Mouse (Mus musculus) urinary bladder, postnatal 36 days (tissue): ENCODE data around the gene Hdac6.

Experiments used
- DNase-seq, 2 experiments: peaks; one replicate each; pipeline ENCODE4 v3.0.0; 2022; ENCODE audit warnings: low spot score in 2 of 2, mixed read lengths in 1 of 2

Gene Hdac6

DNA sequence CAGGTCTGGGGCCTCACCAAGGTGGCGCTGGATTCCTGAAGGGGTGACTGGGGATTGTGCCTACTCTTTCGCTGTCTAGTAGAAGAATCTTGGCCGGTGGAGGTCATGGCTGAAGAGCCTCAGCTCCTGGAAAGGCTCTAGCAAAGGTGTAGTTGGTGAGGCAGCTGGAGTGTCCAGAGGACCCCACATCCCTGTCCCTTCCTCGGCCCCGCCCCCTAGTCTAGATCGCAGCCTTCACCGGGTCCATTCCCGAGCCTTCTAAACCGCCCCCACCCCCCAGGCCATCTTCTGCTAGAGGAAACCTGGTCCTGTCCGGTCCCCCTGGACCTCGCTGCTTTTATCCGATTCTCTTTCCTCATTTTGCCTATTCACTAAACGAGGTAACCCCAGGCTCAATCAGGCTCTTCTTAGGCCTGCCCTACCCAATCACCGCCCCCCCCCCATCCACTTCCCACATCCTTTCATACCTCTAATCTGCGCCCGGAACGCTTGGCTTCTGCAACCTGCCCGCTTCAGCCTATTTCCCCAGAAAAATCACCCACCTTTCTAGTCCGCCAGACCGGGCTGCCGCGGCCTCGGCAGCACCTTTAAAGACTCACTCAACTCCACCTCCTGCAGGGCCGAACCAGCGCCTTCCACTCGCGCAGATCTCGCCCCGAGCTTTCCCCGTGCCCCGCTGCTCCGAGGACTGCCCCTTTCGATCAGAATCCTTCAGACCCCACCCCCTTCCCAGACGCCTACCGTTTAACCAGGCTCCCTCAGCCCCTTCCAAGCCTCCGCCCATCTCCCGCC lies at the start of gene Hdac6:
Gene Hdac6, minus strand, starts transcription at position 782 of the 792 bp plus-strand sequence.
- no peak for DNase-seq

DNA sequence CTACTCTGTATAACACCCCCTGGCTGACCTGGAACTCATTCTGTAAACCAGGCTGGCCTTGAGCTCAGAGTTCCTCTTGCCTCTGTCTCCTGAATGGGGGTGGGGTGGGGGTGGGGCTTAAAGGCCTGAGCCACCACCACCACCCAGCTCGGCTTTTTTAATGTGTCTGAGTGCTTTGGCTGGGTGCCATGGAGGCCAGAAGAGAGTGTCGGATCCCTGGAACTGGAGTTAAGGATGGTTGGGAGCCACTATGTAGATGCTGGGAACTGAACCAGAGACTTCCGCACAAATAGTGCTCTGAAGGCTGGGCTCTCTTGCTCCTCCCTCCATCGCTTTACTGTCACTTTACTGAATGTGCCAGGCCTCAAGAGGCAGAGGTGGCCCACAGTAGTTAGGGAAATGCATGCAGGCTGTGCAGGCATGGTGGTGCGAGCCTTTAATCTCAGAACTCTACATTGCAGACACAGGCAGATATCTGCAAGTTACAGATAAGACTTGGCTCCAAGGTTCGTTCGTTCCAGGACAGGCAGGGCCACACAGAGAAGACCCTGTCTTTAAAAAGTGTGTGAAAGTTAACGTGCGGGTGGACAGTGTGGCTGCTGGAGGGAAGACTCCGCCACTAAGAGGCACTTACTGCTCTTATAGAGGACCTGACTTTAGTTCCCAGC lies 45.5 kb upstream of the Hdac6 start:
- DNase-seq = no peak

DNA sequence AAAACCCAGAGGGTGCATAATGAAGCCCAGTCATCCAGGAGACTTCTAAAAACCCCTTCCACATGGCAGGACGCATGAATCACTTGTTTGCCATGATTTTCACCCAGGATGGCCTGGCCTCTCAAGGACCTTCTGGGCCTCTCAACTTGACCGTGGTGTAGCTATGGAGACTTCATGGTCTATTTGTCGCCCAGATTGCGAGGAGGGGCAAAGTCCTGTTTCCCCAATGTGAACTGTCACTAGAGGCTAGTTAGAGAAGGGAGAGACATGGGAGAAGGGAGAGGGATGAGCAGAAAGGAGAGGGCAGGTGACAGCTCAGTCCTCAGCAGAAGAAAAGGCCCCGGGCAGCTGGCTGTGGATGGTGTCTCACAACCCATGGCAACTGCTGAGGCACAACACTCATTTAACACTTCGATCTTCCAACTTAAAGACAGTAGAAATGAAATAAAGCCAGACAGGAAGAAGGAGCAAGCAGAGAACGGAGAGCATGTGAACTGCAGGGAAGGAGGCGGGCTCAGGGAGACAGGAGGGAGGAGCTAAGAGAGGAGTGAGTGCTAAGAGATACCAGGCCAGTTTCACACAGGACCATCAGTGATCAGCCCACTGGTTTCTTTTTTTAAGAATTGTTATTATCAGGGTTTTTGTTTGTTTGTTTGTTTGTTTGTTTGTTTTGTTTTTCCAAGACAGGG lies 44.8 kb upstream of the Hdac6 start:
- DNase-seq = no peak

DNA sequence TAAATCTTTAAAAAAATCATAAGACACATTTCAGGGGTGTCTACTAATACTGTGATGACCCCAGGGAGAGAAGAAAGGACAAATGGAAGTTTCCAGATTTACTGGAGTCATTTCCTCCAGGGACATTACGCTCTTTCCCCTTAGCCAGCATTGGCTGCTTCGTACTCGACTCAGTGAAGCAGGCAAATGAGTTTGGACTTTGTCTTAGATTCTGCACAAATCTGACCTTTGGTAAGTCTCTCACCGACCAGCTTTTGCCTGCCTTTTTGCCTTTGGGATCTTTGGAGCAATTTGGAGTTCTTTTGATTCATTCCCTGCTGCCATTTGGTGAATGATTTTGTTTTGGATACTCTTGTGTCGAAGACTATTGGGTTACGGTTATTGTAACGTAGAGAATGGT lies 33.7 kb upstream of the Hdac6 start:
- no peak for DNase-seq

DNA sequence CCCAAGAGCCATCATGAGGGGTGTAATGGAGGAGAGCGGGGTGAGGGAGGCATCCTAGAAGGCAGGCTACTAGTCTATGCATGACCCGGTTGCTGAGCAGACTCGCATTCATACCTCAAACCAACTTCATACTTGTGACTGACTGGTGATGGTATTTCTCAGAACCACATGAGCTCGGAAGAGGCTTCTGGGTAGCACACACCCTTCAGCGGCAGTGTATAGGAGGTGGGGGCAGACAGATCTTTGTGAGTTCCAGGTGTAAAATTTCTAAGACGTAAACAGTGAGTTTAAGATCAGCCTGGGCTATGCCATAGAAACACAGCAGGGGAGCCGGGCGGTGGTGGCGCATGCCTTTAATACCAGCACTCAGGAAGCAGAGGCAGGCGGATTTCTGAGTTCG lies 30.2 kb upstream of the Hdac6 start, which contains the start of gene Gata1:
Gene Gata1, minus strand, starts transcription at position 180 of the 400 bp plus-strand sequence.
- DNase-seq = no peak

DNA sequence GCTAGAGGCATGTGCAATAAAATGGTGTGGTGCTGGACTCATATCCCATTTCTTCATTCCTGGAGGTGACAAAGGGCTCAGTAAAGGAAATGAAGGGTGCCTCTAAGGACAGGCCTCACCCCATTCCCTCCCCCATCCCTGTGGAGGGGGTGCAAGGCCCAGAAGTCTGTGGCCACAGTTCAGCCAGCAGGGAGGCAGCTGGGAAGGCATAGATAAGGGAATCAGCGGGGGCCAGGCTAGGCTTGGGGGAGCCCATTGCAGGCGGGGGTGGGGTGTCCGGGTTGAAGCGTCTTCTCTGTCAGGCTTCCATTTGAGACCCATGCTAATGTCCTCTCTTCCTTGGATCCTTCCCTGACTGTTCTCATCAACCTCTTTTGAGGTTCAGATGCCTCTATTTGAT lies 23.6 kb upstream of the Hdac6 start:
- DNase-seq = no peak

DNA sequence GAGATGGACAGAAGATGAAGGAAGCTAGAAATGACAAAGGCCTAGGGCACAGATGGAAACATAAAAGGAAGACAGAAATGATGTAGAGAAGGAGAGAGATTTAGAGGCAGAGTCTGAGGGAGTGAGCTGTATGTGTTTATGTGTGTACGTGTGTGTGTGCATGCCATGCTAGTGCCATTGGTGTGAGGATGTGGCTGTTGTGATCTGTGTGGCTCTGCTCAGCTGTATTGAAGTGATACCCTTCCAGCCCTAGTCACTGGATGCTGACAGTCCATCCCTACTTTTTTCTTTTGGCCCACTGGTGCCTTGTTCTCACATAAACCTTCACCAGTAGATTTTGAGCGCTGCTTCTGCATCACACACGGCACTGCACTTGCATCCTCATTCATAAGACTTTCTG lies 21.2 kb upstream of the Hdac6 start:
- DNase-seq = no peak

DNA sequence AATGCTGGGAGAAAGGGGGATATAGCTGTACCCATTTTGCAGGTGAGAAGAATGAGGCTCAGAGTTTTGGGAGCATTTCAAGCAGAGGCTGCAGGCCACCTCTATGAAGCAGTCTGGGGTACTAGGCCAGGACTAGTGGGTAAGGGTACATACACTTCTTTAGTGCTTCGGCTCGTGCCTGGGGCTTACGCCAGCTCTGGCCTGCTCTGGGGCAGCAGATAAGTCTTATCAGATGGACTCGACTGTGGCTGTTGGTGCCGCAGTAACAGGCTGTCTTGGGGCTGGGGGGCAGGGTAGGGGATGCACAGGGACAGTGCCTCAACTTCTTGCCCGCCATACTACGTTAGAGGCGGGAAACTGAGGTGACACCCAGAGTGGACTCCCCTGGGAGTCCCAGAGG lies 20.5 kb upstream of the Hdac6 start:
- DNase-seq = no peak

DNA sequence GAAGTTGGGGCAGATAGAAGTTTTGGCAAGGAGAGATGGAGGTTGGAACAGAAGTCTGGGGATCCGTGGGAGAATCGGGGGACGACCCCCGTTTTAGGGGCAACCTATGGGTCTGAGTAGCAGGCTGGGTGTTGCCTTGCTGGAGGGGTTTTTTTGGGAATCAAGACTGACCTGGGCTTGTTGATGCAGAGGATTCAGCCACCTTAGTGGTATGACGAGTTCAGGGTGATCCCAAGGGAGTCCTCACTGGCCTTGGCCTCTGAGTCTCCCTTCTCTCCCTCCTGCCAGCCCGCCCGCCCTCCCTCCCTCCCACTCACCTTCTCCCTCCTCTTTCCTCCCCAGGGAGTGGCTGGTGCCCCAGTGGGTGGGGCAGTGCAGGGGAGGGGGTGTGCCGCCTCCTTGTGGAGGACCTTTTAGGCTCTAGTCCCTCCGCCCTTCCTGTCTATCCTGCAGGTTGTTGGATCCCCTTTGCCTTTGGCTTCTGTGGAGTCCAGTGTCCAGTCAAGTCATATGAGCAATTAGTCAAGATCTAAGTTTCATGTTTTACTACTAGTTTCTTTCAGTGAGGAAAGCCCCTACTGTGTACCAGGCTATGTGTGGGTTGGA lies 20.0 kb upstream of the Hdac6 start:
- no peak for DNase-seq

DNA sequence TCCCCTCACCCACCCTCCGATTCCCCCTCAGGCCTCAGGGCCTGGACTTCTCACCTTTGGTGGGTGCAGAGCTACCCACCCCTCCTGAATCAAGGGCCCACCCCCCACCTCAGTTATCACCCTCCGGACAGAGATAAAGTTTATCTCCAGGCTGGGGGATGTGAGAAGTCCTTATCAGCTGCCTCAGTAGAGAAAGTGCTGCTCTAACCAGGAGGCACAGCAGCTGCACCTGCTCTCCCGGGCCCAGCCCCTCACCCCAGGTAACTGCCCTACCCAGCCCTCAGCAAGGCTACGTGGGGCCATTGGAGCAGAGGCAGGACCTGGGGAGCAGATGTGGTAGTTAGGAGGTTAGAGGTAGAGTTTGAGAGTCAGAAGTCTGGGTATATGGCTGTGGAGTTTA lies 18.5 kb upstream of the Hdac6 start:
- DNase-seq = no peak

DNA sequence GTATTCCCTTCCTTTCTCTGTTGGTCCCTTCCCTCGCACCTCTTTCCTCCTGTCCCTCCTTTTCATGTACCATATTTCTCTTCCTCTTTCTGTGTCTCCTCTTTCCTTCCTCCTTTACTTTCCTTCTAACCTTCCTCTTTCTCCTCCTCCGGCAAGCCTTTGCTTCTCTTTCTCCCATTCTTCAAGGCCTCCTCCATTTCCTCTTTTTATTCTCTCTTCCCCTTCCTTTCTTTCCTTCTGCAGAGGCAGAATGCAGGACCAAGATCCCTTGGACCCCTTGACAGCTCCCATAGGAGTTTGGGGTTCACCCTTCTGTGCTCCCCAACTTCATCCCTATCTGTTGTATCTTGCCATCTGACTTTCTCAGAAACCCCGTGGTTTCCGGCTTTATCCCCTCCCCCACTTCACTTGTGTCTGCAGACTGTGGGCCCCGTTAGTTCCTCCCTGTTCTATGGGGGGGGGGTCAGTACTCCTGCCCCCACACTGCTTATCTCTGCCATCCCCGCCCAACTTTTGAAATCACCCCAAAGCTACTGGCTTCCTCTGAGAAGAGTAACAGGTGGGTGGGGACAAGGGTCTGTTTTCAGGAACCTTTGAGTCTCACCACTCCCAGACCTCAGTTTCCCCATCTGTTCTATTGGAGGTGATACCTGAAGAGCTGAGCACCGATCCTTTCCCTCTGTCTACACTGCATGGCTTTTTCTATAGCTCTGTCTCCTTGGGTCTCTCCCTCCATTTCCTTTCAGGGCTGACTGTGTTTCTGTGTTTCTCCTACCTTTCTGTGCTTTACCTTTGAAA lies 16.3 kb upstream of the Hdac6 start:
- DNase-seq = no peak

DNA sequence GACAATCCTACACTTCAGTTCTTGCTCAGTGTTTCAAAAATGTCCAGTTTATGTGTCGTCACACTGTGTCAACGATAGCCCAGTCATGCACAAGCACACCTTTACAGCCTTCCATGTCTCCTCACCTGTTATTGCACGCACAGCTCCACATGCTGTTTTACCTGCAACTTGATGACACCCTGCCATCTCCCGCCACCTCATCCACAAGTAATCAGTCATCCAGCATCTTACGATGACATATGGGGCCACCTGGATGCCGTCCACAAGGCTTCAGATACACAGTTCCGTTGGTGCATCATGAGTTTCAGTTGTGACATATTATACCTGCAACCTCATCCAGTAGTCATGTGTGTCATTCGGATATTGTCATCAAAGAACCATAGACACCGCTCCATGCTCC lies 11.2 kb upstream of the Hdac6 start:
- no peak for DNase-seq

DNA sequence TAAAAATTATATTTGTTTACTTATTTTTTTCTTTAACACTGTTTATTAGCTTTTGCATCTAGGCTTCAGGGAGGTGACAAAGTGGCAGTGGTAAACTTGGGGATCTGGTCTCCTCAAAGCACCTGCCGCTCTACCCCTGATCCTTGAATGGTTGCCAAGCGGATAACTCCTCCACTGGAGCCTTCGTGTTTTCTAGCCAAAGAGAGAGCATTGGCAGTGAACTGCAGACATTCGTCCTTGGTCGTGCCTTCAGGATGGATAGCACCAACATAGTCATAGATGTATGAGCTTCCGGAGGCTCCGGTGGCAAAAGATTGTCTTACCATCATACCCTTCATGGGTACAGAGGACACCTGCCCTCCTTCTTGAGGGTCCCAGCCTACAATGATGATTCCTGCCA lies 2.4 kb upstream of the Hdac6 start:
- DNase-seq = no peak

DNA sequence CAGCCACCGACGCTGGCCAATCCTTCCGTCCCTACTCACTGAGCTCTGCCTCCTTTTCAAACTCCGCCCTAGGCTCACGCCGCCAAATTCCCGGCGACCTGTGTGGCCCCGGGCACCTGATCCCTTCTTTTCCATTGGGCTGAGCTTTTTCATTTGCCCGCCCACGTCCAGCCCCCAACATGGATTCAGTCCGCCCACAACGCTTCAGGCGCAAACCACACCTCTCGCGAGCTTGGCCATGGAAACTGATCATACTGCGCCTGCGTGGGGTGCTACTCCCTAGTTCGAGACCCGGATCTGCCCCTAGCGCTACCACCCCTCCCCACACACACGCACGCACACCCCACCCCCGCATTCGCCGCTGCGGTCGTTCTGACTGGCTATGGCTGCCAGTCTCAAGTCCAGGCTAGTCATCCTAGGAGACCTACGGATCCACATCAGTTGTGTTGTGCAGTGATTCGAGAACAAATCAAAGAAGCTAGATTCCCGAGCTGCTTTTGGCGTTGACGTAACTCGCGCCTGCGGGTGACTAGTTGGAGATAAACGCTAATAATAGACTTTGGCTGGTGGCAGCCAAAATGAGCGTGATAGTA lies 307 bp upstream of the Hdac6 start:
- peak; percentile 87 to 94 for DNase-seq

DNA sequence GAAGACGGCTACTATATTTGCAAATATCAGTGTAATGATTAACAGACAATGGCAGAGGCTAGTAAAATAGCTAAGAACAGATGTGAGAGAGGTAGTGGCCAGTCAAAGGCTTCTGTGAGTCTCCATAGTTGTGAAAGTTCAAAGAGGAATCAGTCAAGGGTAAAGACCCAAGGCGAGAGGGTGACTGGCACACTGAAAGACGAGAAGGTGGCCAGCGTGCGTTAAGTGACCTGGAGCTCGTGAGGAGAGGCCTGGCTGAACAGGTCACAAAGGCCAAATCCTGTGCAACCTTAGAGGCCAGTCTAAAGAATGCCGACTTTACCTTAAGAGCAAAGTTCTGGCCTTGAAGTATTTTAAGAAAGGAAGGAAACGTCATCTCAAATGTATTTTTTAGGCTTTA lies 2.1 kb downstream of the Hdac6 start:
- no peak for DNase-seq

DNA sequence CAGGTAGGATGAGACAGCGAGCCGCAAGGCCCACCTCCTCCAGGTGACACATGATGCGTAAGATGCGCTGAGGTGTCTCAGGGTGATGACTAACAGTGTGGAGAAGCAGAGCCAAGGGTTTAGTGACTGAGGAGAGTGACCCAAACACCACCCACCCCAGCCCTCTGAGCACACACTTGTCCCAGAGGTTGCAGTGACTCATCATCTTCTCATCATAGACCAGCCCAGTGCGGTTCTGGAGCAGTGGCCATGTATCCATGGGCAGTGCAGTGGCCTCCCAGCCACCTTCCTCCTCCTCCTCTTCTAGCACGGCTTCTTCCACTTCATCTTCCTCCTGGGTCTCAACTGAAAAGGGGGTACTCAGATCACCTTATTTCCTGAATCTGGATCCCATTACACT lies 10.0 kb downstream of the Hdac6 start:
- no peak for DNase-seq

DNA sequence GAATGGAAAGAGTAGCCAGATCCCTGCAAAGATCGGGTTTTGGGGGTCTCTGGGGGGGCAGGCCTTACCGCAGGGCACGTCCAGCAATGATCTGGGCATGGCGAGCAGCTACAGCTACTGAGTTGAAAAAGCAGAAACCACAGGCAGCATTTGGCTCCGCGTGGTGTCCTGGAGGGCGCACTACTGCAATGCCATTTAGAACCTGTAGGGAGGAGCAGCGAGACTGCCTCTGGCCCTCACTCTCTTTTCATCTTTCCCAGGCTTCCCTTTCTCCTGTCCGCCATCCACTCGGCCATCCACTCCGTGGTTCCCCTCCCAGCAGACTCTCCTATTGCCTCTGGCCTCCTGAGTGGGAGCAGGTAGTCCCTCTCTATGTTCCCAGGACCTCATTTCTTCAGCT lies 10.8 kb downstream of the Hdac6 start:
- DNase-seq = no peak

DNA sequence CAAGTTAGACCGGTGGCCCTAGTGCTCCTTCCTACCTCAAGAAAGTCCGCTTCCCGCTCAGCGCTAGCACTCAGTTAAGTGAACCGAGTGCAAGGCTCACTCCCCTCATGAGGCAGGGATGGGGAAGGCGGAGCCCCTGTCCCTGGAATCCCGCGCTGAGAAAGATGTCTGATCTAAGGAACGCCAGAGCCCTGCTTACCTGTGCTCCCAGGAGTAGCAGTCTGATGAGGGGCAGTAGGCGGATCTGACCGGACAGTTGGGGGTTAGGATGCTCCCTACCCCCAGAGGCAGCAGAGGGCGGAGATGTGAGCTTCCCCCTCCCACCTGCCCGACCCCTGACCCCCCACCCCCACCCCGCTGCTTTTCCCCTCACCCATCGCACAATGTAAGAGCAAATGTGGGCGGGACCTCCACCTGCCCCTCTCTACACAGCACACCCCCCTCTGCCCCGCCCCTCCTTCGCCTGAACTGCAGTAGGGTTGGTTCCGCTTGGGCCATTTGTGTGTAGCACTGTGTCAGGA lies 19.4 kb downstream of the Hdac6 start, which contains the start of gene Eras:
Gene Eras, minus strand, starts transcription at position 338 of the 521 bp plus-strand sequence.
- no peak for DNase-seq

DNA sequence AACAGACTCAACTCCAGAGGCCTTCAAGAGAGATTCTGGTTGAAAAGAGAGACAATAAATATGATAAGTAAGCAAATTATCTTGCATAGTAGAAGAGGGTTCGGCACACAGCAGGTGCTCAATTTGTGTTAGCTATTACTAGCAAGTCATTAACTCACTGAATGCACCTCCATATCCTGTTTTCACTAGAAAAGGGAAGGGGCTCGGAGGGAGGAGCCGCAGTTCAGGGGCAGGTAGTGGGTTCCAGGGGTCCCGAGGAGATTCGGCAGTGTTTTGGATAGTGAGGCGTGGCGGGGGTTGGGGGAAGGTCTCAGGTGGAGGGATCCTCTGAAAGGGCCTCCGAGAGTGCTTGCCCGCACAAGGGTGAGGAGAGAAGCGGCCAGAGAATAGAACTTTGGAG lies 20.6 kb downstream of the Hdac6 start:
- DNase-seq = no peak

DNA sequence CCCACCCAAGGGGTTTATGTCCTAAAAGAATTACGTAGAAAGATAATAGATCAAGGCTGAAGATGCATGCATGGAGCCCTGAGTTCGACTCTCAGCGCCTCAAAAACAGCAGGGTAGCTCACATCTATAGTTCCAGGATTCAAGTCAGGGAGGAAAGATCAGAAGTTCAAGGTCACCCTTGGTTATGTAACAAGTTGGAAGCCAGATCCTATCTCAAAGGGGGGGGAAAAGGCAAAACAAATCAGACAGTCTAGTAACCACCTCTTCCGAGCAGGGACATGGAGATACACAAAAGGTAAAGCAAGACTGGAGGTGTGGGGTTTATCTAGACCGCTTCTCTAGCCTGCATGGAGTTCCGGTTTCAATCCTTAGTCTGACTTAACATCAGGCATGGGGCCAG lies 21.4 kb downstream of the Hdac6 start:
- no peak for DNase-seq

DNA sequence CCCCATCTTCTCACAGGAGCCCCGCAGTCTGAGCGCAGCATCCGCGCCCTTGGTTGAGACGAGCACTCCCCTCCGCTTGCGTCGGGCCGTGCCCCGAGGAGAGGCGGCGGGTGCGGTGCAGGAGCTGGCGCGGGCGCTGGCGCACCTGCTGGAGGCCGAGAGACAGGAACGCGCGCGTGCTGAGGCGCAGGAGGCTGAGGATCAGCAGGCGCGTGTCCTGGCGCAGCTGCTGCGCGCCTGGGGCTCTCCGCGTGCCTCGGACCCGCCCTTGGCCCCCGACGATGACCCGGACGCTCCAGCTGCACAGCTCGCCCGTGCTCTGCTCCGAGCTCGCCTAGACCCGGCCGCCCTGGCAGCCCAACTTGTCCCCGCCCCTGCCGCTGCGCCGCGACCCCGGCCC lies 25.7 kb downstream of the Hdac6 start:
- DNase-seq = no peak
